Mouse (Mus musculus): ENCODE measurements around the gene Smyd2. TPM values are rescaled to one million over a fixed set of nuclear protein-coding genes. Genes with fewer than 3 reads are reported as not detected.

The Smyd2 gene
- polyA plus RNA-seq, 1 experiment from 2014 or later: 59.0 TPM

- H3K4me1 ChIP-seq: peaks cover 28% of the 10 kb centered on the region
- H3K36me3 ChIP-seq (replicated peaks): peaks cover 4% of the 10 kb centered on the region; the same call in 1 of the 2 replicates
- DNase-seq (ENCODE audit: extremely low spot score, low spot score): no peak
- H3K27ac ChIP-seq: no peak overlapping the region
- no peaks in the 10 kb centered on the region for H3K27me3 ChIP-seq (ENCODE audit: poor library complexity, severe bottlenecking)
- WGBS: 81% methylated on average over 14 of the region's 14 CpGs
- no peak overlapping the region for H3K4me3 ChIP-seq
- no peaks in the 10 kb centered on the region for H3K9me3 ChIP-seq
These were observed 41.4 kb downstream of the Smyd2 start for GRCm38 (mm10) chr1:189880745-189881144.

- 80% methylated on average over 8 of the region's 8 CpGs for WGBS
These were observed 42.2 kb downstream of the Smyd2 start for GRCm38 (mm10) chr1:189879965-189880364.

GRCm38 (mm10) chr1:189879212-189879611, 43.0 kb downstream of the Smyd2 start:
- Histone ChIP-seq H3K9me3 (no peaks in the 10 kb centered on the region), H3K4me1 (peaks cover 25% of the 10 kb centered on the region), H3K27me3 (ENCODE audit: poor library complexity, severe bottlenecking) (no peaks in the 10 kb centered on the region), H3K27ac (no peak overlapping the region), H3K36me3 (replicated peaks) (peaks cover 4% of the 10 kb centered on the region; the same call in 1 of the 2 replicates), H3K4me3 (no peak overlapping the region)
- no peak for DNase-seq (ENCODE audit: extremely low spot score, low spot score)
- 77% methylated on average over 2 of the region's 2 CpGs for WGBS

More at GRCm38 (mm10) chr1:189879965-189880364, 42.2 kb downstream of the Smyd2 start:
- H3K27me3 ChIP-seq (ENCODE audit: poor library complexity, severe bottlenecking): no peaks in the 10 kb centered on the region
- peaks cover 4% of the 10 kb centered on the region; the same call in 1 of the 2 replicates for H3K36me3 ChIP-seq (replicated peaks)
- no peaks in the 10 kb centered on the region for H3K9me3 ChIP-seq
- H3K27ac ChIP-seq: no peak overlapping the region
- no peak for DNase-seq (ENCODE audit: extremely low spot score, low spot score)
- no peak overlapping the region for H3K4me3 ChIP-seq
- H3K4me1 ChIP-seq: peaks cover 32% of the 10 kb centered on the region

GRCm38 (mm10) chr1:189876162-189876561, 46.0 kb downstream of the Smyd2 start:
- Histone ChIP-seq H3K27me3 (ENCODE audit: poor library complexity, severe bottlenecking) (no peaks in the 10 kb centered on the region), H3K27ac (no peak overlapping the region), H3K36me3 (replicated peaks) (no peaks in the 10 kb centered on the region), H3K4me1 (peaks cover 9% of the 10 kb centered on the region), H3K9me3 (no peaks in the 10 kb centered on the region), H3K4me3 (no peak overlapping the region)
- WGBS: 90% methylated on average over 8 of the region's 8 CpGs
- DNase-seq (ENCODE audit: extremely low spot score, low spot score): no peak

GRCm38 (mm10) chr1:189875439-189875861, 46.7 kb downstream of the Smyd2 start:
- no peaks in the 10 kb centered on the region for H3K27me3 ChIP-seq (ENCODE audit: poor library complexity, severe bottlenecking)
- H3K27ac ChIP-seq: no peak overlapping the region

GRCm38 (mm10) chr1:189873591-189873990, 48.6 kb downstream of the Smyd2 start:
- Histone ChIP-seq H3K4me3 (no peak overlapping the region), H3K36me3 (replicated peaks) (peaks cover 13% of the 10 kb centered on the region), H3K27ac (no peak overlapping the region), H3K4me1 (peaks cover 9% of the 10 kb centered on the region), H3K9me3 (no peaks in the 10 kb centered on the region), H3K27me3 (ENCODE audit: poor library complexity, severe bottlenecking) (no peaks in the 10 kb centered on the region)
- 95% methylated on average over 8 of the region's 8 CpGs for WGBS
- no peak for DNase-seq (ENCODE audit: extremely low spot score, low spot score)

More at GRCm38 (mm10) chr1:189875439-189875861, 46.7 kb downstream of the Smyd2 start:
- 41% methylated on average over 6 of the region's 6 CpGs for WGBS
- Histone ChIP-seq H3K9me3 (no peaks in the 10 kb centered on the region), H3K4me1 (peaks cover 9% of the 10 kb centered on the region), H3K36me3 (replicated peaks) (0 out of 2 replicates have a peak, but pooled peaks cover 3% of the 10 kb centered on the region), H3K4me3 (no peak overlapping the region)
- no peak for DNase-seq (ENCODE audit: extremely low spot score, low spot score)

- H3K36me3 ChIP-seq (replicated peaks): peaks cover 13% of the 10 kb centered on the region
- peaks cover 15% of the 10 kb centered on the region for H3K4me1 ChIP-seq
- no peak overlapping the region for H3K4me3 ChIP-seq
- DNase-seq (ENCODE audit: extremely low spot score, low spot score): no peak
- no peaks in the 10 kb centered on the region for H3K9me3 ChIP-seq
- H3K27ac ChIP-seq: no peak overlapping the region
- H3K27me3 ChIP-seq (ENCODE audit: poor library complexity, severe bottlenecking): no peaks in the 10 kb centered on the region
- 90% methylated on average over 4 of the region's 4 CpGs for WGBS
These were observed 50.1 kb downstream of the Smyd2 start for GRCm38 (mm10) chr1:189872050-189872449.

GRCm38 (mm10) chr1:189871625-189872024, 50.5 kb downstream of the Smyd2 start:
- 91% methylated on average over 8 of the region's 8 CpGs for WGBS
- H3K27ac ChIP-seq: no peak overlapping the region
- H3K4me3 ChIP-seq: no peak overlapping the region
- H3K9me3 ChIP-seq: no peaks in the 10 kb centered on the region
- no peaks in the 10 kb centered on the region for H3K27me3 ChIP-seq (ENCODE audit: poor library complexity, severe bottlenecking)
- peaks cover 17% of the 10 kb centered on the region for H3K4me1 ChIP-seq
- peaks cover 13% of the 10 kb centered on the region for H3K36me3 ChIP-seq (replicated peaks)
- no peak for DNase-seq (ENCODE audit: extremely low spot score, low spot score)

GRCm38 (mm10) chr1:189870539-189870938, 51.6 kb downstream of the Smyd2 start:
- Histone ChIP-seq H3K27ac (no peak overlapping the region), H3K36me3 (replicated peaks) (peaks cover 16% of the 10 kb centered on the region), H3K4me1 (peaks cover 15% of the 10 kb centered on the region), H3K4me3 (no peak overlapping the region), H3K9me3 (no peaks in the 10 kb centered on the region), H3K27me3 (ENCODE audit: poor library complexity, severe bottlenecking) (no peaks in the 10 kb centered on the region)
- 80% methylated on average over 8 of the region's 8 CpGs for WGBS
- DNase-seq (ENCODE audit: extremely low spot score, low spot score): no peak

- Histone ChIP-seq H3K27me3 (ENCODE audit: poor library complexity, severe bottlenecking) (no peaks in the 10 kb centered on the region), H3K4me1 (peaks cover 8% of the 10 kb centered on the region), H3K27ac (no peak overlapping the region), H3K4me3 (no peak overlapping the region), H3K9me3 (no peaks in the 10 kb centered on the region), H3K36me3 (replicated peaks) (peaks cover 20% of the 10 kb centered on the region)
- 92% methylated on average over 18 of the region's 18 CpGs for WGBS
- no peak for DNase-seq (ENCODE audit: extremely low spot score, low spot score)
These were observed 52.4 kb downstream of the Smyd2 start for GRCm38 (mm10) chr1:189869651-189870270.

GRCm38 (mm10) chr1:189868036-189868435, 54.1 kb downstream of the Smyd2 start:
- H3K4me1 ChIP-seq: peaks cover 8% of the 10 kb centered on the region; the same call in 1 of the 2 replicates
- DNase-seq (ENCODE audit: extremely low spot score, low spot score): no peak
- H3K27me3 ChIP-seq (ENCODE audit: poor library complexity, severe bottlenecking): no peaks in the 10 kb centered on the region
- H3K4me3 ChIP-seq: no peak overlapping the region
- no peaks in the 10 kb centered on the region for H3K9me3 ChIP-seq
- H3K36me3 ChIP-seq (replicated peaks): peaks cover 28% of the 10 kb centered on the region
- H3K27ac ChIP-seq: no peak overlapping the region
- 93% methylated on average over 10 of the region's 10 CpGs for WGBS

GRCm38 (mm10) chr1:189867497-189867896, 54.7 kb downstream of the Smyd2 start:
- Histone ChIP-seq H3K36me3 (replicated peaks) (peaks cover 33% of the 10 kb centered on the region), H3K4me3 (no peak overlapping the region)
- 85% methylated on average over 9 of the region's 9 CpGs for WGBS

GRCm38 (mm10) chr1:189867034-189867433, 55.1 kb downstream of the Smyd2 start:
- Histone ChIP-seq H3K9me3 (no peaks in the 10 kb centered on the region), H3K36me3 (replicated peaks) (peaks cover 33% of the 10 kb centered on the region)
- 81% methylated on average over 5 of the region's 5 CpGs for WGBS

More at GRCm38 (mm10) chr1:189867497-189867896, 54.7 kb downstream of the Smyd2 start:
- no peaks in the 10 kb centered on the region for H3K27me3 ChIP-seq (ENCODE audit: poor library complexity, severe bottlenecking)
- H3K27ac ChIP-seq: peak overlapping the region; percentile 35
- no peaks in the 10 kb centered on the region for H3K9me3 ChIP-seq
- peaks cover 8% of the 10 kb centered on the region; the same call in 1 of the 2 replicates for H3K4me1 ChIP-seq
- no peak for DNase-seq (ENCODE audit: extremely low spot score, low spot score)

More at GRCm38 (mm10) chr1:189867034-189867433, 55.1 kb downstream of the Smyd2 start:
- Histone ChIP-seq H3K4me3 (no peak overlapping the region), H3K27ac (peak overlapping the region; percentile 35), H3K27me3 (ENCODE audit: poor library complexity, severe bottlenecking) (no peaks in the 10 kb centered on the region), H3K4me1 (peaks cover 8% of the 10 kb centered on the region; the same call in 1 of the 2 replicates)
- no peak for DNase-seq (ENCODE audit: extremely low spot score, low spot score)

All from forebrain, embryonic 10.5 days (tissue).